Mouse (Mus musculus): ENCODE measurements at regions not wholly inside any gene's neighbourhood (a gene's known extent, or its start where the extent isn't known, plus 50 kb on each side); places are given as distances from the start of the nearest gene placed in this dataset.

DNA sequence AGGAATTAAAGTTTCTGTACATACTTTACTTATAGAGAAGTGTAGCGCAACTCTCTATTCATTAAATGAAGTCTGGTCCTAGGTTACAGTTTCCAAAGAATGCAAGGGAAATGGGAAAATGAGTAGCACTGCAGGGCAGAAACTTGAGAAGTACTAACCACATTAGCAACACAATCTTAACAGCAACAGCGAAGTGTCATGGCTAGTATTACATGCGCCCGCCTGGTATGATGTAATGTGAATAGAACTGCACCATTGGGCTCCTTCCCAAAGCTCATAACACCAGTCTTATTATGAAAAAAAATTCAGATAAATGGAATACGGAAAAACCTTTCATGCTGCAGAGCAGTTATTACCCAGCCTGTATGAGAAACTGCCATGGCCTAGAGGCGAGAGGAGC is 201.8 kb upstream of the Gm11042 start:
- WGBS: 89% methylated on average over 6 of the region's 6 CpGs
- no peak overlapping the region for H3K4me2 ChIP-seq

DNA sequence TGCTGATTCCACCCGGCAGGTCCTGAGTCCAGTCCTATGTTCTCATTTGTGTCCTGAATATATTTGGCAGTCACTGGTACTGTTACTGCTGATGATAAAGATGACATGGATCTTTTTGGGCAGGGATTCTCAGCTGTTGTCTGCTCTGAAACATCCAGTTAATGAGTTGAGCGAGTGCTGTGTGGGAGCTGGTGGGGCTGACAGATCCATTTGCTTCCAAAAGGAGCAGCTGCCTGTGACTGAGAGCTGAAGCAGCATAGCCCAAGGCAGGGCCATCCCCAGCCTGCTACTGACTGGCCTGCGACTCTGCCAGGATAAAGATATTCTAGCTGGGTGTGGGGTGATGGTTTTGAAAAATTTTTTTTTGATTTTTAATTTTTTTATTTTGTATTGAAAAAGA is 200.3 kb upstream of the Gm11042 start:
- H3K4me1 ChIP-seq: no peaks in the 10 kb centered on the region

More for the DNA sequence above, 201.8 kb upstream of the Gm11042 start:
- H3K36me3 ChIP-seq: no peaks in the 10 kb centered on the region
- H3K9ac ChIP-seq: no peak overlapping the region
- ATAC-seq (ENCODE audit: extremely low read depth, insufficient number of reproducible peaks, low FRiP score, low TSS enrichment): no peak
- no peak overlapping the region for H3K4me3 ChIP-seq
- H3K27me3 ChIP-seq (replicated peaks): no peaks in the 10 kb centered on the region
- no peaks in the 10 kb centered on the region for H3K9me3 ChIP-seq
- H3K4me1 ChIP-seq: no peaks in the 10 kb centered on the region
- no peak overlapping the region for H3K27ac ChIP-seq (replicated peaks)

DNA sequence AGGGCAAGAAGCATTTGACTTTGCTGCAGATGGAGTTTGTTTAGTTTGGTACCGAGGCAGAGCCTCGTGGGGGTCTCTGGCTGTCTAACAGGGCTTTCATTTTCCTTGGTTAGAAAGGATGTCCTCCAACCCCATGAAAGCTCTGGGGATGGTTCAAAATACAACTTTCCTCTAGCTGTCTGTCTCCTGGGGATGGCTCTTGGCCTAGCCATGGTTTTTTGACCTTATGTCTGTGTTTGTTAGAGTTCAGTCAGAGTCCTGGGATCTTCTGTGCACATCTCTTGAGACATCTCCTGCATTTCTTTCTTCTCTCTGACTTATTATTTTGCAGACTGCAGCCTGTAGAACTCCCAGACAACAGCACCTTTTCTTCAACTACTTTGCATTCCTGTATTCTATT is 186.6 kb upstream of the Gm11042 start:
- 75% methylated on average over 2 of the region's 2 CpGs for WGBS
- H3K36me3 ChIP-seq: no peaks in the 10 kb centered on the region
- H3K27ac ChIP-seq (replicated peaks): no peak overlapping the region
- H3K27me3 ChIP-seq (replicated peaks): no peaks in the 10 kb centered on the region
- H3K4me2 ChIP-seq: no peak overlapping the region
- no peak for ATAC-seq (ENCODE audit: extremely low read depth, insufficient number of reproducible peaks, low FRiP score, low TSS enrichment)
- H3K4me1 ChIP-seq: no peaks in the 10 kb centered on the region
- H3K9ac ChIP-seq: no peak overlapping the region
- no peaks in the 10 kb centered on the region for H3K9me3 ChIP-seq
- no peak overlapping the region for H3K4me3 ChIP-seq

More for the DNA sequence above, 200.3 kb upstream of the Gm11042 start:
- H3K27ac ChIP-seq (replicated peaks): no peak overlapping the region
- no peak overlapping the region for H3K4me3 ChIP-seq
- H3K36me3 ChIP-seq: no peaks in the 10 kb centered on the region
- no peak overlapping the region for H3K4me2 ChIP-seq
- no peak overlapping the region for H3K9ac ChIP-seq
- H3K27me3 ChIP-seq (replicated peaks): no peaks in the 10 kb centered on the region
- WGBS: 46% methylated on average over 3 of the region's 3 CpGs
- H3K9me3 ChIP-seq: no peaks in the 10 kb centered on the region
- no peak for ATAC-seq (ENCODE audit: extremely low read depth, insufficient number of reproducible peaks, low FRiP score, low TSS enrichment)

GRCm38 (mm10) chr12:74477619-74478018 is 161.4 kb upstream of the Gm11042 start:
- WGBS: 34% methylated on average over 2 of the region's 2 CpGs
- H3K27me3 ChIP-seq (replicated peaks): no peaks in the 10 kb centered on the region

GRCm38 (mm10) chr12:74474741-74475140 is 158.5 kb upstream of the Gm11042 start:
- no peaks in the 10 kb centered on the region for H3K27me3 ChIP-seq (replicated peaks)
- H3K4me1 ChIP-seq: peaks cover 5% of the 10 kb centered on the region; the same call in 1 of the 2 replicates
- ATAC-seq (ENCODE audit: extremely low read depth, insufficient number of reproducible peaks, low FRiP score, low TSS enrichment): no peak
- H3K27ac ChIP-seq (replicated peaks): no peak overlapping the region
- H3K9ac ChIP-seq: no peak overlapping the region
- H3K4me3 ChIP-seq: no peak overlapping the region
- 76% methylated on average over 1 of the region's 1 CpGs for WGBS
- H3K36me3 ChIP-seq: no peaks in the 10 kb centered on the region
- no peak overlapping the region for H3K4me2 ChIP-seq
- no peaks in the 10 kb centered on the region for H3K9me3 ChIP-seq

More at GRCm38 (mm10) chr12:74477619-74478018, 161.4 kb upstream of the Gm11042 start:
- Histone ChIP-seq H3K4me3 (no peak overlapping the region), H3K4me1 (peaks cover 5% of the 10 kb centered on the region; the same call in 1 of the 2 replicates), H3K9me3 (no peaks in the 10 kb centered on the region), H3K36me3 (no peaks in the 10 kb centered on the region), H3K27ac (replicated peaks) (no peak overlapping the region), H3K4me2 (no peak overlapping the region), H3K9ac (no peak overlapping the region)
- ATAC-seq (ENCODE audit: extremely low read depth, insufficient number of reproducible peaks, low FRiP score, low TSS enrichment): no peak

DNA sequence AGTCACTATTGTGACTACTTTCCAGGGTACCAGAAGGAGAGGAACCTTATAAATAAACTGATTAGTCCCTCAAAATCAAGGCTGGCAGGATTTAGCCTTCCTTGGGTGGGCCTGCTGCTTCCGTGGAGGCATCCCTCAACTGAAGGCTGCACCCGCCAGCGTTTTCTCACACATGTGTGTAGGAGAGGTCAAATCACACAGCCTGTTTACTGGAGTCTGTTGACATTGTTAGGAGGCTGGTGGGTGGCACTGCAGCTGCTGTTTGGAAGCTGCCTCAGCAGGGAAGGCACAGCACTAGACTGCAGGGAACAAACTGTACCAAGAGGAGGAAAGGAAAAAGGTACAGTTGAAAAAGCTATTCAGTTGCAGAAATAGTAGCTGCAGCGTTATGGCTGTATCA is 142.3 kb upstream of the Gm11042 start:
- H3K9ac ChIP-seq: no peak overlapping the region
- ATAC-seq (ENCODE audit: extremely low read depth, insufficient number of reproducible peaks, low FRiP score, low TSS enrichment): no peak
- H3K9me3 ChIP-seq: no peaks in the 10 kb centered on the region
- H3K27me3 ChIP-seq (replicated peaks): no peaks in the 10 kb centered on the region
- H3K36me3 ChIP-seq: no peaks in the 10 kb centered on the region
- H3K4me2 ChIP-seq: no peak overlapping the region
- no peaks in the 10 kb centered on the region for H3K4me1 ChIP-seq
- H3K4me3 ChIP-seq: no peak overlapping the region
- 32% methylated on average over 4 of the region's 4 CpGs for WGBS
- no peak overlapping the region for H3K27ac ChIP-seq (replicated peaks)

GRCm38 (mm10) chr12:74452375-74453090 is 136.3 kb upstream of the Gm11042 start:
- H3K4me3 ChIP-seq: no peak overlapping the region
- no peaks in the 10 kb centered on the region for H3K27me3 ChIP-seq (replicated peaks)
- WGBS: 75% methylated on average over 4 of the region's 4 CpGs
- H3K9ac ChIP-seq: no peak overlapping the region
- H3K4me1 ChIP-seq: peaks cover 4% of the 10 kb centered on the region; the same call in 1 of the 2 replicates
- no peak for ATAC-seq (ENCODE audit: extremely low read depth, insufficient number of reproducible peaks, low FRiP score, low TSS enrichment)
- H3K4me2 ChIP-seq: no peak overlapping the region
- H3K36me3 ChIP-seq: no peaks in the 10 kb centered on the region
- H3K9me3 ChIP-seq: no peaks in the 10 kb centered on the region
- H3K27ac ChIP-seq (replicated peaks): no peak overlapping the region

- Histone ChIP-seq H3K4me3 (no peak overlapping the region), H3K9me3 (no peaks in the 10 kb centered on the region), H3K4me2 (no peak overlapping the region), H3K27me3 (replicated peaks) (no peaks in the 10 kb centered on the region), H3K9ac (no peak overlapping the region), H3K4me1 (peaks cover 4% of the 10 kb centered on the region; the same call in 1 of the 2 replicates), H3K36me3 (no peaks in the 10 kb centered on the region), H3K27ac (replicated peaks) (no peak overlapping the region)
- WGBS: 68% methylated on average over 4 of the region's 4 CpGs
- ATAC-seq (ENCODE audit: extremely low read depth, insufficient number of reproducible peaks, low FRiP score, low TSS enrichment): no peak
Observed at GRCm38 (mm10) chr12:74448248-74448647, 132.1 kb upstream of the Gm11042 start.

GRCm38 (mm10) chr12:74434874-74435273 is 118.7 kb upstream of the Gm11042 start:
- Histone ChIP-seq H3K27me3 (replicated peaks) (no peaks in the 10 kb centered on the region), H3K9me3 (no peaks in the 10 kb centered on the region), H3K36me3 (no peaks in the 10 kb centered on the region), H3K4me3 (no peak overlapping the region), H3K27ac (replicated peaks) (no peak overlapping the region), H3K9ac (no peak overlapping the region), H3K4me1 (peaks cover 21% of the 10 kb centered on the region), H3K4me2 (no peak overlapping the region)
- ATAC-seq (ENCODE audit: extremely low read depth, insufficient number of reproducible peaks, low FRiP score, low TSS enrichment): no peak
- WGBS: 74% methylated on average over 4 of the region's 4 CpGs

- 87% methylated on average over 2 of the region's 2 CpGs for WGBS
- Histone ChIP-seq H3K4me3 (no peak overlapping the region), H3K4me2 (no peak overlapping the region), H3K36me3 (no peaks in the 10 kb centered on the region), H3K9me3 (no peaks in the 10 kb centered on the region), H3K27ac (replicated peaks) (no peak overlapping the region), H3K27me3 (replicated peaks) (no peaks in the 10 kb centered on the region), H3K4me1 (no peaks in the 10 kb centered on the region), H3K9ac (no peak overlapping the region)
- ATAC-seq (ENCODE audit: extremely low read depth, insufficient number of reproducible peaks, low FRiP score, low TSS enrichment): no peak
Observed at GRCm38 (mm10) chr12:74414738-74415137, 98.5 kb upstream of the Gm11042 start.

DNA sequence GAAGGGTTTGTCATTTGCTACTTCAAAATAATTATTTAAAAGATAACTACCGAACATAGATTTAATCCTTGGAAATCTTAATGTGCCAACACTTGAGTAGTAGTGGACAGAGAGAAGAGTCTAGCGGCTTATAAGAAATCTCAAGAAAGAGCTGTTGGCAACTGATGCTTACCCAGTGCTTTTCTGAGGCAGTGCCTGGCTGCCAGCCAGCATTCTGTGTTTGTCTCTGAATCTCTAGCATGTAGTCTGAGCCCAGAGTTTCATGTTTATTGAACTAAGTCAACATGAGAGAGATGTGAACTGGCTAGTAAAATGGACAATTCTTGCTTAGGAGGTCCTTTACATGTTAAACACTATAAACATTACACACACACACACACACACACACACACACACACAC is 94.3 kb upstream of the Gm11042 start:
- H3K9me3 ChIP-seq: no peaks in the 10 kb centered on the region
- H3K4me1 ChIP-seq: peaks cover 6% of the 10 kb centered on the region; the same call in 1 of the 2 replicates
- no peaks in the 10 kb centered on the region for H3K27me3 ChIP-seq (replicated peaks)
- H3K4me2 ChIP-seq: no peak overlapping the region
- no peak overlapping the region for H3K4me3 ChIP-seq
- ATAC-seq (ENCODE audit: extremely low read depth, insufficient number of reproducible peaks, low FRiP score, low TSS enrichment): no peak
- no peaks in the 10 kb centered on the region for H3K36me3 ChIP-seq
- no peak overlapping the region for H3K27ac ChIP-seq (replicated peaks)
- H3K9ac ChIP-seq: no peak overlapping the region
- WGBS: 75% methylated on average over 2 of the region's 2 CpGs

DNA sequence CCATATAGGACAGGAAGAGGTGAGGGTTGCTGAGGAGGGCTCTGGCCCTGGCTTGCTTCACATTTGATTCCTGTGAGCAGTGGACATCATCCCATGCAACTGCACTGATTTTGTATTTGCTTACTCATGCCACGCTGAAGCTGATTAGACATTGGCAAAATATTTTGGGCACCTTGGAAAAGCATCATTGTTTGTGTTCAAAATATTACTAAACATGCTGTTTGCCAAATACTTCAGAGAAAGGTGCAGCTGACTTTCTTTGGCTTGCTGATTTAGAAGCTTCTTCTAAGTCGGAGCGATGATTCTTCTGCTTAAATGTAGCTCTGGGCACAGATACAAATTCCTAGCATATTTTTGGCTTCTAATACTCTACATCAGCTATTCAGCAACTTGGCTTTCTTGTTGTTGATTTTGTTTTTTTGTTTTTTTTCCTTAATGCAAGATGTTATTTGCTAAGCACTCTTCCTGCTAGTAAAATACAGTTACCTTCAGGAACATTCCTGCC is 91.4 kb upstream of the Gm11042 start:
- Histone ChIP-seq H3K36me3 (no peaks in the 10 kb centered on the region), H3K4me1 (peaks cover 6% of the 10 kb centered on the region; the same call in 1 of the 2 replicates), H3K27ac (replicated peaks) (no peak overlapping the region), H3K4me2 (no peak overlapping the region), H3K27me3 (replicated peaks) (no peaks in the 10 kb centered on the region), H3K4me3 (no peak overlapping the region), H3K9ac (no peak overlapping the region), H3K9me3 (no peaks in the 10 kb centered on the region)
- no peak for ATAC-seq (ENCODE audit: extremely low read depth, insufficient number of reproducible peaks, low FRiP score, low TSS enrichment)
- WGBS: 59% methylated on average over 3 of the region's 3 CpGs
